Mouse (Mus musculus) heart, adult 18-20 months (tissue): ENCODE measurements around the gene Raet1d. TPM values are rescaled to one million over a fixed set of nuclear protein-coding genes. Genes with fewer than 3 reads are reported as not detected.
"Not testable (repeated sequence)": the region's sequence is repeated elsewhere in the genome, so short reads cannot be mapped to it uniquely, and the experiment has no call there.

Experiments used
- DNase-seq, 2 experiments: peaks; one replicate each; pipeline ENCODE4 v3.0.0; 2021 to 2022; ENCODE audit warnings: mixed read lengths in 1 of 2
- long read RNA-seq, 2 experiments: library from polyadenylated mRNA; stranded (forward); transcript quantifications; one replicate each; pipeline ENCODE4 v2.0.0; 2021
- total RNA-seq, 2 experiments: library from RNA; stranded (reverse); gene quantifications; 2 replicates each; pipeline ENCODE4 v1.2.3; 2021

Raet1d gene
- not detected for total RNA-seq
- long read RNA-seq, experiment 1: 0 reads
- long read RNA-seq, experiment 2: 0 reads

- DNase-seq: not testable (repeated sequence)
These were observed at the start of gene Raet1d for GRCm38 (mm10) chr10:22360252-22360651. Gene Raet1d (plus strand): TSS chr10:22360552.

- DNase-seq: no peak
These were observed 37.5 kb upstream of the Raet1d start for GRCm38 (mm10) chr10:22322858-22323257.

GRCm38 (mm10) chr10:22345721-22346120 is 14.6 kb upstream of the Raet1d start:
- not testable (repeated sequence) for DNase-seq

GRCm38 (mm10) chr10:22353548-22354195 is 6.7 kb upstream of the Raet1d start:
- not testable (repeated sequence) for DNase-seq

- peak in 1 of 2 experiments; percentile 1 for DNase-seq
These were observed 6.2 kb upstream of the Raet1d start for GRCm38 (mm10) chr10:22354196-22354574.

- DNase-seq: not testable (repeated sequence)
These were observed 3.0 kb upstream of the Raet1d start for GRCm38 (mm10) chr10:22357373-22357772.

GRCm38 (mm10) chr10:22360957-22361356 is 605 bp downstream of the Raet1d start:
- DNase-seq: not testable (repeated sequence)

- DNase-seq: not testable (repeated sequence)
These were observed 1.3 kb downstream of the Raet1d start for GRCm38 (mm10) chr10:22361415-22362352.

GRCm38 (mm10) chr10:22362466-22362865 is 2.1 kb downstream of the Raet1d start:
- DNase-seq: not testable (repeated sequence)

GRCm38 (mm10) chr10:22364915-22365314 is 4.6 kb downstream of the Raet1d start:
- not testable (repeated sequence) for DNase-seq

- DNase-seq: not testable (repeated sequence)
These were observed 20.9 kb downstream of the Raet1d start for GRCm38 (mm10) chr10:22381226-22381625.

- DNase-seq: not testable (repeated sequence)
These were observed 29.8 kb downstream of the Raet1d start for GRCm38 (mm10) chr10:22390146-22390545.

GRCm38 (mm10) chr10:22391616-22392015 is 31.3 kb downstream of the Raet1d start:
- not testable (repeated sequence) for DNase-seq

GRCm38 (mm10) chr10:22393028-22393824 is 32.9 kb downstream of the Raet1d start:
- not testable (repeated sequence) for DNase-seq

GRCm38 (mm10) chr10:22396680-22397079 is 36.3 kb downstream of the Raet1d start:
- not testable (repeated sequence) for DNase-seq

- DNase-seq: peak; percentile 33 to 58
These were observed 42.0 kb downstream of the Raet1d start for GRCm38 (mm10) chr10:22402225-22402917.

- peak; percentile 15 to 42 for DNase-seq
These were observed 53.5 kb downstream of the Raet1d start for GRCm38 (mm10) chr10:22413702-22414494.
